Mouse (Mus musculus) forebrain, embryonic 15.5 days (tissue): ENCODE data around the gene Zmynd10. TPM values are rescaled to one million over a fixed set of nuclear protein-coding genes. Genes with fewer than 3 reads are reported as not detected.

Experiments used
- ATAC-seq: fragments of 200-750 bp; cut with Nextera tagmentation; replicated peaks from 2 replicates; pipeline ENCODE4 v1.8.0; 2017; ENCODE audit warnings: mild to moderate bottlenecking, moderate TSS enrichment, moderate library complexity
- H3K27ac ChIP-seq: fragments of 300-500 bp; sonication (generic); replicated peaks from 2 replicates; pipeline ENCODE4 v1.5.1; 2015; ENCODE audit warnings: mild to moderate bottlenecking, inconsistent platforms
- H3K27me3 ChIP-seq: fragments of 300-500 bp; sonication (generic); 2 replicates; pipeline ENCODE4 v1.6.1; 2015; ENCODE audit warnings: inconsistent platforms
- H3K36me3 ChIP-seq: fragments of 300-500 bp; sonication (generic); 2 replicates; pipeline ENCODE4 v1.6.1; 2015; ENCODE audit warnings: mild to moderate bottlenecking, inconsistent platforms
- H3K4me1 ChIP-seq: fragments of 300-500 bp; sonication (generic); 2 replicates; pipeline ENCODE4 v1.6.1; 2015; ENCODE audit warnings: inconsistent platforms
- H3K4me2 ChIP-seq: fragments of 300-500 bp; sonication (generic); replicated peaks from 2 replicates; pipeline ENCODE4 v1.6.1; 2015; ENCODE audit warnings: mild to moderate bottlenecking, inconsistent platforms
- H3K4me3 ChIP-seq: fragments of 300-500 bp; sonication (generic); 2 replicates; pipeline ENCODE4 v1.5.1; 2015; ENCODE audit warnings: mild to moderate bottlenecking, inconsistent platforms
- H3K9ac ChIP-seq: fragments of 300-500 bp; sonication (generic); replicated peaks from 2 replicates; pipeline ENCODE4 v1.6.1; 2015; ENCODE audit warnings: mild to moderate bottlenecking, inconsistent platforms
- H3K9me3 ChIP-seq: fragments of 300-500 bp; sonication (generic); 2 replicates; pipeline ENCODE4 v1.6.1; 2016; ENCODE audit warnings: inconsistent platforms
- WGBS: fragments of 180-500 bp; shearing (Covaris S2); methylation state at CpG from one replicate; pipeline ENCODE4 v1.1.7; 2015; ENCODE audit warnings: mixed read lengths; 5-methylcytosine and 5-hydroxymethylcytosine counted together
- polyA plus RNA-seq: library from polyadenylated mRNA; unstranded; fragments of >200 nt; fragmentation: Nextera tagmentation; extraction: Ambion mirVana; gene quantifications from 2 replicates; pipeline ENCODE4 v1.2.1, GENCODE M21; 2015

Gene Zmynd10
- polyA plus RNA-seq, 1 experiment from 2014 or later = 4.6 TPM

DNA sequence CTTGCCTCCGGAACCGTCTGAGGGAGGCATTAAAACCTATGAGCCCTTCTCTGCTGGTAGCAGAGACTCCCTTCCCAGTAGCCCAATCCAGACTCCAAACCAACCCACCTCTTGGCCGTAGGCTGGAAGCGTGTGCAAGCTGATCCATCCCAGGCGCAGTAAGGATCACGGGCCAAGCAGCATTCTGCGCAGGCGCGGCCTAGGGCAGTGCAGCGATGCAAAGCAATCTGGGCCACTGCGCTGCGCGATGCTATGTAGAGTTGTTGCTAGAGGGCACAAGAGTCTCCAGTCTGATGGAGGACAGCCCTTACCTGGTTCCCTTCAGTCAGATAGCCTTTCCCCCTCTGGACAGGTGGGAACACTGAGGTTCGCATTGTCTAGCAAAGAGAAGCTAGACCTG, 52.7 kb downstream of the Zmynd10 start:
- no peak overlapping the region for H3K4me2 ChIP-seq
- H3K27me3 ChIP-seq = no peaks in the 10 kb centered on the region
- H3K27ac ChIP-seq = no peak overlapping the region
- H3K9me3 ChIP-seq = no peaks in the 10 kb centered on the region
- H3K9ac ChIP-seq = no peak overlapping the region
- ATAC-seq = no peak
- no peaks in the 10 kb centered on the region for H3K36me3 ChIP-seq
- 77% methylated on average over 14 of the region's 14 CpGs for WGBS
- H3K4me3 ChIP-seq = no peak overlapping the region
- peaks cover 9% of the 10 kb centered on the region for H3K4me1 ChIP-seq

DNA sequence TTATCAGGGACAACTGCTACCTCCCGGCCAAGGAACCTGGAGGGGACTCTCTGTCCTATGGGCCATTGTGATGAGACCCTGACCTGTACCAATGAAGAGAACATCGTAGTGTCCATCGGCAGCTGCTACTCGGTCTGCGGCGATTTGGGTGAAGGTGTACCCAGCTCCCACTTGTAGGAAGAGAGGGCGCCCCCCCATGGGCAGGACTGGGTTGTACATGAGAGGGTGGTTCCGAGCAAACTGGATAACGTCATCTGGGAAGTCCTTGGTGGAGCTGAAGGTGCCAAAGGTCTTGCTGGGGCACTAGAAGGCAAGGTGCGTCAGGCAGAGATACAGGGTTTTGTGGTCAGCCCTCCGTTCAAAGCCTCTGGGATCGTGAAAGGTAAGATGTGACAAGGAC, 53.6 kb downstream of the Zmynd10 start:
- Histone ChIP-seq H3K9ac (no peak overlapping the region), H3K27ac (no peak overlapping the region), H3K36me3 (no peaks in the 10 kb centered on the region), H3K27me3 (no peaks in the 10 kb centered on the region), H3K4me1 (peaks cover 10% of the 10 kb centered on the region), H3K4me3 (no peak overlapping the region), H3K9me3 (no peaks in the 10 kb centered on the region), H3K4me2 (no peak overlapping the region)
- 80% methylated on average over 12 of the region's 12 CpGs for WGBS
- ATAC-seq = no peak

Other genes with a start within 250 kb of the Zmynd10 start
- gene Hemk1, start 208.9 kb upstream of the Zmynd10 start, polyA plus RNA-seq = 14.6 and 16.0 TPM in 2 replicates
- 4.1 and 4.5 TPM in 2 replicates for gene 6430571L13Rik, start 206.7 kb upstream of the Zmynd10 start, polyA plus RNA-seq
- 3.9 and 4.2 TPM in 2 replicates for gene Cacna2d2, start 147.7 kb upstream of the Zmynd10 start, polyA plus RNA-seq
- 45.7 and 45.8 TPM in 2 replicates for gene Tmem115, start 13.4 kb upstream of the Zmynd10 start, polyA plus RNA-seq
- 34.7 and 36.0 TPM in 2 replicates for gene Cyb561d2, start 5.1 kb upstream of the Zmynd10 start, polyA plus RNA-seq
- gene Nprl2, start 5.1 kb upstream of the Zmynd10 start, polyA plus RNA-seq = 74.9 and 78.7 TPM in 2 replicates
- gene Rassf1, start 4.3 kb downstream of the Zmynd10 start, polyA plus RNA-seq = 38.9 and 41.1 TPM in 2 replicates
- 96.7 and 97.5 TPM in 2 replicates for gene Tusc2, start 16.0 kb downstream of the Zmynd10 start, polyA plus RNA-seq
- gene Hyal2, start 20.6 kb downstream of the Zmynd10 start, polyA plus RNA-seq = 75.3 and 76.2 TPM in 2 replicates
- 8.6 and 8.8 TPM in 2 replicates for gene Hyal1, start 29.6 kb downstream of the Zmynd10 start, polyA plus RNA-seq
- gene Naa80, start 31.6 kb downstream of the Zmynd10 start, polyA plus RNA-seq = 14.7 and 17.0 TPM in 2 replicates
- 1.3 and 2.1 TPM in 2 replicates for gene Hyal3, start 33.5 kb downstream of the Zmynd10 start, polyA plus RNA-seq
- gene Ifrd2, start 40.3 kb downstream of the Zmynd10 start, polyA plus RNA-seq = 15.4 and 16.9 TPM in 2 replicates
- 1.7 and 2.8 TPM in 2 replicates for gene Sema3b, start 61.9 kb downstream of the Zmynd10 start, polyA plus RNA-seq
- 335 and 338 TPM in 2 replicates for gene Gnai2, start 88.1 kb downstream of the Zmynd10 start, polyA plus RNA-seq
- gene Slc38a3, start 122.2 kb downstream of the Zmynd10 start, polyA plus RNA-seq = 24.2 and 24.4 TPM in 2 replicates
- 1.7 and 1.8 TPM in 2 replicates for gene Gnat1, start 132.4 kb downstream of the Zmynd10 start, polyA plus RNA-seq
- gene Sema3f, start 163.2 kb downstream of the Zmynd10 start, polyA plus RNA-seq = 13.7 and 14.6 TPM in 2 replicates
- 283 and 284 TPM in 2 replicates for gene Rbm5, start 223.7 kb downstream of the Zmynd10 start, polyA plus RNA-seq